Mouse (Mus musculus) lung, postnatal 0 days (tissue): ENCODE measurements at regions not wholly inside any gene's neighbourhood (a gene's known extent, or its start where the extent isn't known, plus 50 kb on each side); places are given as distances from the start of the nearest gene placed in this dataset.

ENCODE experiments used
- ATAC-seq: fragments of 200-750 bp; cut with Nextera tagmentation; 2 replicates; pipeline ENCODE4 v1.8.0; 2017; ENCODE audit warnings: moderate library complexity
- DNase-seq: peaks from one replicate; pipeline ENCODE4 v3.0.0-alpha.2; 2016; ENCODE audit warnings: low spot score
- H3K27ac ChIP-seq: fragments of 300-500 bp; sonication (generic); 2 replicates; pipeline ENCODE4 v1.5.1; 2014; ENCODE audit warnings: antibody characterized with exemption, mild to moderate bottlenecking, low read length, mixed read lengths
- H3K27me3 ChIP-seq: fragments of 300-500 bp; sonication (generic); replicated peaks from 2 replicates; pipeline ENCODE4 v1.6.1; 2014; ENCODE audit warnings: low read length, mixed read lengths; ENCODE audit not compliant: insufficient read depth
- H3K36me3 ChIP-seq: fragments of 300-500 bp; sonication (generic); 2 replicates; pipeline ENCODE4 v1.6.1; 2014; ENCODE audit warnings: low read length, mixed read lengths; ENCODE audit not compliant: insufficient read depth
- H3K4me1 ChIP-seq: fragments of 300-500 bp; sonication (generic); 2 replicates; pipeline ENCODE4 v1.6.1; 2014; ENCODE audit warnings: antibody characterized with exemption, low read depth, low read length, mixed read lengths; ENCODE audit not compliant: insufficient read depth
- H3K4me2 ChIP-seq: fragments of 300-500 bp; sonication (generic); replicated peaks from 2 replicates; pipeline ENCODE4 v1.6.1; 2014; ENCODE audit warnings: low read depth, mild to moderate bottlenecking, low read length, moderate library complexity, mixed read lengths
- H3K4me3 ChIP-seq: fragments of 300-500 bp; sonication (generic); 2 replicates; pipeline ENCODE4 v1.5.1; 2014; ENCODE audit warnings: low read depth, low read length
- H3K9ac ChIP-seq: fragments of 300-500 bp; sonication (generic); replicated peaks from 2 replicates; pipeline ENCODE4 v1.6.1; 2014; ENCODE audit warnings: low read depth, mild to moderate bottlenecking
- H3K9me3 ChIP-seq: fragments of 300-500 bp; sonication (generic); 2 replicates; pipeline ENCODE4 v1.6.1; 2016; ENCODE audit warnings: low read length, mixed read lengths
- CTCF ChIP-seq: IDR thresholded peaks from 2 replicates; pipeline ENCODE4 v1.5.1; 2016; ENCODE audit warnings: antibody characterized with exemption, mild to moderate bottlenecking
- EP300 ChIP-seq: IDR thresholded peaks from 2 replicates; pipeline ENCODE4 v1.6.1; 2016; ENCODE audit warnings: antibody characterized with exemption, mild to moderate bottlenecking, control low read depth
- WGBS: fragments of 180-500 bp; shearing (Covaris S2); extraction: QIAGEN DNeasy Blood & Tissue Kit; methylation state at CpG from one replicate; pipeline ENCODE4 v1.1.7; 2014; 5-methylcytosine and 5-hydroxymethylcytosine counted together

- H3K27ac ChIP-seq = no peak overlapping the region
- no peak overlapping the region for H3K9ac ChIP-seq
- H3K9me3 ChIP-seq = no peaks in the 10 kb centered on the region
- H3K4me3 ChIP-seq = no peak overlapping the region
- H3K36me3 ChIP-seq = no peaks in the 10 kb centered on the region
- 52% methylated on average over 9 of the region's 9 CpGs for WGBS
- H3K4me1 ChIP-seq = no peaks in the 10 kb centered on the region
- H3K27me3 ChIP-seq = no peaks in the 10 kb centered on the region
- ATAC-seq (no peak), DNase-seq (no peak)
- TF ChIP-seq EP300 (no peak), CTCF (no peak)
- no peak overlapping the region for H3K4me2 ChIP-seq
Observed at GRCm38 (mm10) chr16:44665491-44665931, 58.6 kb upstream of the Nepro start.

- no peak for DNase-seq
- no peak for ATAC-seq
- Histone ChIP-seq H3K4me2 (no peak overlapping the region), H3K4me3 (no peak overlapping the region), H3K9ac (no peak overlapping the region), H3K4me1 (no peaks in the 10 kb centered on the region), H3K27ac (no peak overlapping the region), H3K36me3 (no peaks in the 10 kb centered on the region), H3K9me3 (no peaks in the 10 kb centered on the region), H3K27me3 (no peaks in the 10 kb centered on the region)
- 77% methylated on average over 6 of the region's 6 CpGs for WGBS
- no peak for TF ChIP-seq CTCF
- no peak for TF ChIP-seq EP300
Observed at GRCm38 (mm10) chr16:44662966-44663600, 61.0 kb upstream of the Nepro start.

DNA sequence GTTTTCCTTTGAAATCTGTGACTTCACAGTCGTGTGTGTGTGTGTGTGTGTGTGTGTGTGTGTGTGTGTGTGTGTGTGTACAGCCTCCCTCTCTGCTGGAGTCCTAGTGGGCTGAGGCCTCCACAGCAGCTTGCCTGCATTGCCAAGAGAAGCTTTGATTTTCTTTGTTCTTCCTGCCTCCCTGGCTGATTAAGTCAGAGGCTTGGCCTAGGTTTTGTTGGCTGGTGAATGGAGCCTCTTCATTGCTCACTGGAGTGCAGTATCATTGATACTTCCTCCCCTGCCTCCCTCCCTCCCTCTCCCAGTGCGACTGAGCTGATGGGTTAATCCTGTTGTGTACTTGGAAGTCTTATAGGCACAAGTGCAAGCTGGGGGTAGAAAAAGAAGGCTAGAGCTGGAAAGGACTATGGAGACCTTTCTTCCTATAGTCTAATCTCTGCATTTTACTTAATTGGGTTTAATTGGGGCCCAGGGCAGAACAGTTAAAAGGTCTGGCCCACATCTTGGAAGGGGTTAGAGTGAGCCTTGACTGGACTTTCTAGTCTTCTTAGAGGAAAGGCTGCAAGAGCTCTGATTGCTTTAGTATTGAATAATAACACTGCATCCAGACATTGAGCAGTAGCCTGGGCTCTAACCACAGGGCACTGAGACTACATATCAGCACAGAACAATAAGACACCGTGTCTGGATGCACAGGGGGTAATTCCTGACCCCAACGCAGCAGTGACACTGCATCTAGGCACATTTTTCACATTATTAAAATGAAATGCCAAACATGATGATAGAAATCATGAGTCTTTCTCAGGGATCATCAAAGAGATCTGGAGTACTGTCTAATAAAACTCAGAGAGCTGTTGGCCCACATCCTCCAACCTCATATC, 62.9 kb upstream of the Nepro start:
- ATAC-seq = no peak
- 70% methylated on average over 4 of the region's 4 CpGs for WGBS
- Histone ChIP-seq H3K4me2 (no peak overlapping the region), H3K36me3 (no peaks in the 10 kb centered on the region), H3K4me3 (no peak overlapping the region), H3K4me1 (no peaks in the 10 kb centered on the region), H3K9me3 (no peaks in the 10 kb centered on the region), H3K9ac (no peak overlapping the region), H3K27me3 (no peaks in the 10 kb centered on the region), H3K27ac (no peak overlapping the region)
- no peak for DNase-seq
- TF ChIP-seq EP300 = no peak
- no peak for TF ChIP-seq CTCF

- no peak for DNase-seq
Observed at GRCm38 (mm10) chr16:44658306-44658705, 65.8 kb upstream of the Nepro start.

GRCm38 (mm10) chr16:44656181-44656580, 67.9 kb upstream of the Nepro start:
- DNase-seq = no peak
- Histone ChIP-seq H3K27me3 (no peaks in the 10 kb centered on the region), H3K36me3 (no peaks in the 10 kb centered on the region), H3K27ac (no peak overlapping the region), H3K9me3 (no peaks in the 10 kb centered on the region), H3K4me3 (no peak overlapping the region), H3K4me1 (no peaks in the 10 kb centered on the region), H3K9ac (no peak overlapping the region), H3K4me2 (no peak overlapping the region)
- no peak for TF ChIP-seq CTCF
- TF ChIP-seq EP300 = no peak
- ATAC-seq = no peak
- WGBS = 90% methylated on average over 1 of the region's 1 CpGs

More at GRCm38 (mm10) chr16:44658306-44658705, 65.8 kb upstream of the Nepro start:
- H3K4me1 ChIP-seq = no peaks in the 10 kb centered on the region
- H3K27ac ChIP-seq = no peak overlapping the region
- ATAC-seq = no peak
- H3K36me3 ChIP-seq = no peaks in the 10 kb centered on the region
- H3K9me3 ChIP-seq = no peaks in the 10 kb centered on the region
- H3K4me3 ChIP-seq = no peak overlapping the region
- WGBS = 64% methylated on average over 8 of the region's 8 CpGs
- H3K4me2 ChIP-seq = no peak overlapping the region
- TF ChIP-seq EP300 = no peak
- no peak for TF ChIP-seq CTCF
- no peak overlapping the region for H3K9ac ChIP-seq
- no peaks in the 10 kb centered on the region for H3K27me3 ChIP-seq

DNA sequence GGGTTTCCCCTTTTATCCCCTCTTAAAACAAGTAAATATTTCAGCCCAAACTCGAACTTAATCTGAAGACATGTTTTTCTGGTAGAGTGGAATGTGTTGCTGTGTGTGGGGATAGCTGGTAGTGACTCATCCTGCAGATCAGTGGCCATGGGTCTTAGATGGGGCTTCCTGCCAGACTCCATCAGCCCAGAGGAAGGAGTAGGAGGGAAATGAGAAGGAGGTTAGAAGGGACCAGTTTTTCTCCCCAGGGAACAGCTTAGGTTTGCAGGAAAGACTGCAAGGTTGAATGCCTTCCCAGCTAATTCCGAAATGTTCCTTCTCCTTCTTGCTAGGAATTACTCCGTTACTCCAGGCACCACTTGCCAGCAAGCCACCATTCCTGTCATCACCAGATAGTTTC, 68.8 kb upstream of the Nepro start:
- DNase-seq (no peak), ATAC-seq (no peak)
- Histone ChIP-seq H3K9me3 (no peaks in the 10 kb centered on the region), H3K36me3 (no peaks in the 10 kb centered on the region), H3K9ac (no peak overlapping the region), H3K27ac (no peak overlapping the region), H3K4me2 (no peak overlapping the region), H3K4me3 (no peak overlapping the region), H3K27me3 (no peaks in the 10 kb centered on the region), H3K4me1 (no peaks in the 10 kb centered on the region)
- 60% methylated on average over 3 of the region's 3 CpGs for WGBS
- TF ChIP-seq EP300 (no peak), CTCF (no peak)
